Mouse (Mus musculus) erythroblast, embryonic 14.5 days (primary cell): ENCODE results near the gene Cwc27.

Experiments
- GATA1 ChIP-seq: IDR thresholded peaks from 2 replicates; pipeline ENCODE4 v1.6.1; 2012; ENCODE audit warnings: low read length, inconsistent platforms, mixed read lengths
- TAL1 ChIP-seq: IDR thresholded peaks from 3 replicates; pipeline ENCODE4 v1.6.1; 2012; ENCODE audit warnings: low read length, inconsistent platforms, mixed read lengths

DNA sequence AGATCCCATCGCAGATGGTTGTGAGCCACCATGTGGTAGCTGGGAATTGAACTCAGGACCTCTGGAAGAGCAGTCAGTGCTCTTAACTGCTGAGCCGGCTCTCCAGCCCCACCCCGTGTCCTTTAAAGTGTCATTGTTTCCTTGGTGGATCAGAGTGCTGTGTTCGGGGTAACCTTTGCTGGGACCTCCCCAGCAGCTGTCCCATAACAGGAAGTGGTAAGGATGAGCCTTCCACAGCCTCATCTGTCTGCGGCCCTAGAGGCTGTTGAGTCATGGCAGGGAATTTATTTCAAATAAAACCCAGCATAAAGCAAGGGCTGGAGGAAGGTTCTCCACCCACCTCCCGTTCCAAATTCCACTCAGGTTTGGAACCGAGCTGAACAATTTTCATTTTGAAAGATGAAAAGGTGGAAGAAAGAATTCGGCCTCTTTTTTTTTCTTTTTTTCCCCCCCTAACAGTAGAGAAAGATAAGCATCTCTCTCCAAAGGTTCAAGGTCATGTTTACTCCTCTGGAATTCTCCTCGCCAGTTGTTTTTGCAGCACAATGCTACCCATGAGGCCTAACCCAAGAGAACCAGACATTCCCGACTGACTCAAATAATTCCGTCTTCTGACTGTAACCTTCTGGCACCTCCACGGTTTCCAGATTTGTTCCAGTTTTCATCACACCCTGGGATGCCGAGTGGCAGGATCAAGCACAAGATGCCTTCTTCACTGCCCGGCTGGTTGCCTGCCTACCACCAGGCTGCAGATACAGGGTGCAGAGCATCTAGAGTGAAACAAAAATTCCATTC, 210.0 kb downstream of the Cwc27 start:
- TF ChIP-seq TAL1 (no peak), GATA1 (no peak)
